Mouse (Mus musculus): ENCODE data around the gene Chrnd.

- no peak for TF ChIP-seq CTCF (IDR thresholded peaks at IDR 0.05; ENCODE audit: extremely low read depth, insufficient read depth, insufficient read length, insufficient replicate concordance)
- TF ChIP-seq POLR2A (IDR thresholded peaks at IDR 0.05; ENCODE audit: low read depth, low read length): no peak
Observed at GRCm38 (mm10) chr1:87200811-87201210, 10.4 kb downstream of the Chrnd start.

Data from spleen, adult 2 months (tissue).